Mouse (Mus musculus): ENCODE data around the gene Calhm4. TPM values are rescaled to one million over a fixed set of nuclear protein-coding genes. Genes with fewer than 3 reads are reported as not detected.

Calhm4 gene
- polyA plus RNA-seq (2015; fragmentation: Nextera tagmentation; extraction: Ambion mirVana), result 0.08 TPM in 1 of 2 replicates, not detected in the other

GRCm38 (mm10) chr10:34044210-34044609 is at the start of gene Calhm4:
Calhm4 (minus strand) TSS chr10:34044310.

GRCm38 (mm10) chr10:34037401-34037800 is 6.7 kb downstream of the Calhm4 start, which contains the start of gene Trappc3l:
Trappc3l (plus strand) TSS chr10:34037597.

GRCm38 (mm10) chr10:34019302-34020075 is 24.6 kb downstream of the Calhm4 start, which contains the start of gene Rwdd1:
Rwdd1 (minus strand) TSS chr10:34019624.

Other genes starting within 250 kb of the Calhm4 start
- gene Sult3a1, start 186.6 kb downstream of the Calhm4 start, polyA plus RNA-seq (2015; fragmentation: Nextera tagmentation; extraction: Ambion mirVana), result not detected in 2 replicates
- gene Rsph4a, start 139.2 kb downstream of the Calhm4 start, polyA plus RNA-seq (2015; fragmentation: Nextera tagmentation; extraction: Ambion mirVana), result 1.3 and 1.6 TPM in 2 replicates
- 14.1 and 14.5 TPM in 2 replicates for gene Zup1, start 93.0 kb downstream of the Calhm4 start, polyA plus RNA-seq (2015; fragmentation: Nextera tagmentation; extraction: Ambion mirVana)
- gene Rwdd1, start 24.7 kb downstream of the Calhm4 start, polyA plus RNA-seq (2015; fragmentation: Nextera tagmentation; extraction: Ambion mirVana), result 145 and 154 TPM in 2 replicates
- gene Trappc3l, start 6.7 kb downstream of the Calhm4 start, polyA plus RNA-seq (2015; fragmentation: Nextera tagmentation; extraction: Ambion mirVana), result 0.34 and 0.60 TPM in 2 replicates
- gene Calhm5, start 52.2 kb upstream of the Calhm4 start, polyA plus RNA-seq (2015; fragmentation: Nextera tagmentation; extraction: Ambion mirVana), result 2.0 TPM in 2 replicates
- 1.3 and 1.4 TPM in 2 replicates for gene Calhm6, start 83.7 kb upstream of the Calhm4 start, polyA plus RNA-seq (2015; fragmentation: Nextera tagmentation; extraction: Ambion mirVana)
- gene Dse, start 163.4 kb upstream of the Calhm4 start, polyA plus RNA-seq (2015; fragmentation: Nextera tagmentation; extraction: Ambion mirVana), result 6.7 and 7.5 TPM in 2 replicates
- 124 and 136 TPM in 2 replicates for gene Tspyl1, start 237.9 kb upstream of the Calhm4 start, polyA plus RNA-seq (2015; fragmentation: Nextera tagmentation; extraction: Ambion mirVana)

Measured in neural tube, postnatal 0 days (tissue).